Mouse (Mus musculus) cerebellum, adult 2 months (tissue): ENCODE data around the gene Dpp6. TPM values are rescaled to one million over a fixed set of nuclear protein-coding genes. Genes with fewer than 3 reads are reported as not detected.

Experiments used
- DNase-seq, 2 experiments: peaks; one replicate each; pipeline ENCODE4 v3.0.0; 2021
- H3K27ac ChIP-seq: fragments of 200-500 bp; 2 replicates; pipeline ENCODE4 v1.5.1; 2012; ENCODE audit warnings: low read length, control low read depth, inconsistent platforms; ENCODE audit not compliant: insufficient read depth
- H3K27me3 ChIP-seq: fragments of 200-500 bp; 2 replicates; pipeline ENCODE4 v1.6.1; 2012; ENCODE audit warnings: inconsistent platforms, mild to moderate bottlenecking, low read length, moderate library complexity; ENCODE audit not compliant: control insufficient read depth, insufficient read depth
- H3K4me1 ChIP-seq: fragments of 200-500 bp; 2 replicates; pipeline ENCODE4 v1.6.1; 2011; ENCODE audit warnings: low read length; ENCODE audit not compliant: control insufficient read depth, insufficient read depth
- H3K4me3 ChIP-seq: fragments of 200-500 bp; replicated peaks from 2 replicates; pipeline ENCODE3; 2011; ENCODE audit warnings: mild to moderate bottlenecking, low read depth, low read length, control low read depth; ENCODE audit not compliant: insufficient read depth
- CTCF ChIP-seq: fragments of 200-500 bp; IDR thresholded peaks from 2 replicates; pipeline ENCODE4 v1.5.1; 2011; ENCODE audit warnings: low read depth, mild to moderate bottlenecking, control low read depth, low read length, moderate library complexity, borderline replicate concordance; ENCODE audit not compliant: insufficient read depth
- POLR2A ChIP-seq: fragments of 200-500 bp; IDR thresholded peaks from 2 replicates; pipeline ENCODE4 v1.6.1; 2011; ENCODE audit warnings: low read length, control low read depth, borderline replicate concordance; ENCODE audit not compliant: insufficient read depth
- WGBS: fragments of 180-500 bp; shearing (Covaris S2); methylation state at CpG from one replicate; pipeline ENCODE4 v1.1.7; 2018; 5-methylcytosine and 5-hydroxymethylcytosine counted together
- polyA plus RNA-seq: library from polyadenylated mRNA; depleted of rRNA; stranded (reverse); fragments of >200 nt; gene quantifications from 2 replicates; pipeline ENCODE4 v1.2.3, GENCODE M21; 2012

Gene Dpp6
- polyA plus RNA-seq, 1 experiment: 183 TPM

DNA sequence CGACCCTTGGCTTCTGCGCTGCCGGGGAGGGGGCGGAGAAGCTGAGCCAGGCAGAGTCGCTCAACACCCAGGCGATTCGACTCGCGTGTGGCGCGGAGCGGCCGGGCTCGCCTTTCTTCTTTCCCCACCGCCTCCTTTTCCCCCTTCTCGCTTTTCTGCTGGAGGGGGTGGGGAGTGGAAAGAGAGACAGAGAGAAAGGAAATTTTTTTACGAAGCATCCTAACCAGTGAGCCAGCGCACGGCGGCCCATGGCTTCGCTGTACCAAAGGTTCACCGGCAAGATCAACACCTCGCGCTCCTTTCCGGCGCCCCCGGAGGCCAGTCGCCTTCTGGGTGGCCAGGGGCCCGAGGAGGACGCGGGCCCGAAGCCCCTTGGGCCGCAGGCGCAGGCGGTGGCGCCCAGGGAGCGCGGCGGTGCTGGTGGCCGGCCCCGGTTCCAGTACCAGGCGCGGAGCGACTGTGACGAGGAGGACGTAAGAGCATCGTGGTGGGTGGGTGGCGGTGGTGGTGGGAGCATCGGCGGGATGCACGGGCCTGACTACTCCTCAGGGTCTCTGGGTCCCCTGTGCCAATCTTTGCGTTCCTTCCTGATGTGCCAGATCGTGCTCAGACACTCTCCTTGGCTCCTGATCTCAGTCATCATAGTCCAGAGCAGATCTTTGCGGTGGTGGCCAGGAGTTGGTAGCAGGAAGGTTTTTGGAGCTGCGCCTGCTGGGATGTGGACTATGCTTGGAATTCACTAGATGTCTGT lies 232.5 kb downstream of the Dpp6 start:
- Histone ChIP-seq H3K27me3 (no peaks in the 10 kb centered on the region), H3K27ac (peak overlapping the region; percentile 79), H3K4me1 (peaks cover 4% of the 10 kb centered on the region), H3K4me3 (peak overlapping the region; percentile 77)
- 1% methylated on average over 55 of the region's 55 CpGs for WGBS
- TF ChIP-seq POLR2A (no peak), CTCF (no peak)
- peak; percentile 54 to 64 for DNase-seq

DNA sequence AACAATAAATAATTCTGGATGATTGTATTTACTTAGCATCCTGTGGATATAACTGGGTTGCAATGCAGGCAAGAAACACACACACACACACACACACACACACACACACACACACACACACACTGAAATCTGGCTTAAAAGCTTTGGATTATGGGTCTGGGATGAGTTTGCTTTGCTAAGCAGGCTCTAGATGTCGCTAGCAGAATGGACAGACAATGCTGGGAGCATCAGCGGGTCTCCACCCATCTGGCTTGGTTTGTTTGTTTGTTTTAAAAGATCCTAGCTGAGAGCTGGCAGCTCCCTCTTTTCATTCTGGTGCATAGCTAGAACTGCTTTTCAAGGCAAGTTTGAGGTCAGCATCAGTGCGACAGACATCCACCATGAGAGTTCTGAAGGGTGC lies 234.2 kb downstream of the Dpp6 start:
- no peak overlapping the region for H3K4me3 ChIP-seq
- 4% methylated on average over 3 of the region's 3 CpGs for WGBS
- peak; percentile 61 to 74 for DNase-seq

DNA sequence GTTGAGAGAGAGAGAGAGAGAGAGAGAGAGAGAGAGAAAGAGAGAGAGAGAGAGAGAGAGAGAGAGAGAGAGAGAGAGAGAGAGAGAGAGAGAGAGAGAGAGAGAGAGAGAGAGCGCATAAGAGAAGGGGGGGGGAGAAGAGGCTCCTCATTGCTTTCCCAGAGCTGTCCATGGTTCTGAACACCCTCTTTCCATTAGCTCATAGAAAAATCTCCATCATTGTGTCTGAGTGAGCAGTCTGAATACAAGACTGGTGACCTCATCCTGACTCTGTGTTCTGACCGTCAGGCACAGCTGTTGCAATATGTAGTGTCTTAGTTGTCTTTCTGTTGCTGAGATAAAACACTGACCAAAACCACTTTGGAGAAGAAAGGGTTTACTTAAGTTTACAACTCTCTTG lies 235.4 kb downstream of the Dpp6 start:
- Histone ChIP-seq H3K27me3 (no peaks in the 10 kb centered on the region), H3K4me3 (no peak overlapping the region), H3K4me1 (peaks cover 7% of the 10 kb centered on the region), H3K27ac (no peak overlapping the region)
- TF ChIP-seq CTCF: no peak
- no peak for TF ChIP-seq POLR2A
- no peak for DNase-seq
- whole genome bisulfite sequencing: 55% methylated on average over 2 of the region's 2 CpGs

More for the DNA sequence above, 234.2 kb downstream of the Dpp6 start:
- peaks cover 4% of the 10 kb centered on the region for H3K4me1 ChIP-seq
- H3K27ac ChIP-seq: no peak overlapping the region
- peak; percentile 72 for TF ChIP-seq CTCF
- no peak for TF ChIP-seq POLR2A
- H3K27me3 ChIP-seq: no peaks in the 10 kb centered on the region

DNA sequence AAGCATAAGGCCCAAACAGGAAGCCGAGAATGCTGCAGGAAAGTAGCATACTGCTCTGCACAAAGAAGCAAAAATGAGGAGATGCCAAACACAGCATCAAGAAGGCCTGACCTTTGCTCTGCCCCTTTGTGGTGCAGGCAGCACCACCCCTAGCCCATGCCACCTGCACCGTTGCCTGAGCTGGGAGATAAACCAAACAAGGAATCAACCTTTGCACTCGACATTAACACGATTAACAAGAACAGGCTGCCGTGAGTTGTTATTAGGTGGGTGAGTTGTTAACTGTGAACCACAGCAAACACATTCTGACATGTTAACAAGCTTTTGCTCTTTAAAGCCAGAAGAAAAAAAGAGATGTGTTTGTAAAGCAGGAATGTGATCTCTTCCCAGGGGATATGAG lies 239.4 kb downstream of the Dpp6 start:
- Histone ChIP-seq H3K4me3 (no peak overlapping the region), H3K27me3 (no peaks in the 10 kb centered on the region), H3K27ac (no peak overlapping the region), H3K4me1 (peaks cover 6% of the 10 kb centered on the region)
- no peak for TF ChIP-seq POLR2A
- no peak for TF ChIP-seq CTCF
- 33% methylated on average over 5 of the region's 5 CpGs for WGBS
- no peak for DNase-seq

- Histone ChIP-seq H3K4me3 (no peak overlapping the region), H3K4me1 (peaks cover 8% of the 10 kb centered on the region), H3K27ac (no peak overlapping the region), H3K27me3 (no peaks in the 10 kb centered on the region)
- WGBS: 78% methylated on average over 4 of the region's 4 CpGs
- TF ChIP-seq CTCF: no peak
- no peak for TF ChIP-seq POLR2A
- DNase-seq: no peak
Observed at GRCm38 (mm10) chr5:27060114-27060513, 243.1 kb downstream of the Dpp6 start.

DNA sequence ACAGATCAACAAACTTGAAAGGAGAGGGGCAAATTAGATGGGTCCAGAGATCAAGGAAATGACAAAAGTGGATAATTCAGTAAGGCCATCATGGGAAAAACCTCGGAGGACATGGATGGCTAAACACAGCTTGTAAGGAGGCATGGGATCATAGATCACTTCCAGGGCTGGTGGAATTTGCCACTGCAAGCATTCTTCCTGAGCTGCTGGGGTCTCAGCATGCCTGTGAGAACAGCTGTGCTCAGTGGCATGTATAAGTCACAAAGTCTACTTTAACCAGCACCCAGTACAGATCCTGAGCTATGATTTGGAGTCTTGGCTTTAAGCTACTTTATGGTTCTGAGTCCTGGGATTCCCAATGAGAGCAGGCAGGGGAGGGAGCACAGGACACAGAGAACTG lies 246.9 kb downstream of the Dpp6 start:
- H3K27me3 ChIP-seq: no peaks in the 10 kb centered on the region
- H3K4me3 ChIP-seq: no peak overlapping the region
- H3K27ac ChIP-seq: no peak overlapping the region
- peaks cover 15% of the 10 kb centered on the region for H3K4me1 ChIP-seq
- no peak for DNase-seq
- 52% methylated on average over 1 of the region's 1 CpGs for WGBS
- TF ChIP-seq POLR2A: no peak
- TF ChIP-seq CTCF: no peak

GRCm38 (mm10) chr5:27066837-27067236 lies 249.8 kb downstream of the Dpp6 start:
- Histone ChIP-seq H3K4me3 (no peak overlapping the region), H3K27ac (no peak overlapping the region)
- 38% methylated on average over 4 of the region's 4 CpGs for WGBS

GRCm38 (mm10) chr5:27075131-27075591 lies 258.2 kb downstream of the Dpp6 start:
- H3K4me1 ChIP-seq: peaks cover 11% of the 10 kb centered on the region
- TF ChIP-seq CTCF: peak; percentile 93
- TF ChIP-seq POLR2A: no peak
- no peaks in the 10 kb centered on the region for H3K27me3 ChIP-seq
- DNase-seq: peak; percentile 75 to 81
- no peak overlapping the region for H3K4me3 ChIP-seq
- H3K27ac ChIP-seq: no peak overlapping the region
- 20% methylated on average over 8 of the region's 8 CpGs for WGBS

More at GRCm38 (mm10) chr5:27066837-27067236, 249.8 kb downstream of the Dpp6 start:
- H3K4me1 ChIP-seq: peaks cover 17% of the 10 kb centered on the region
- no peaks in the 10 kb centered on the region for H3K27me3 ChIP-seq
- no peak for TF ChIP-seq POLR2A
- no peak for TF ChIP-seq CTCF
- DNase-seq: peak; percentile 37 to 63
